Mouse (Mus musculus) myocyte (in vitro differentiated cells): ENCODE measurements around the gene Rapsn. TPM values are rescaled to one million over a fixed set of nuclear protein-coding genes. Genes with fewer than 3 reads are reported as not detected.

Source experiments
- H3K27me3 ChIP-seq: one replicate; pipeline ENCODE4 v1.6.1; 2011; ENCODE audit not compliant: control insufficient read depth, insufficient read depth, insufficient read length
- H3K36me3 ChIP-seq: one replicate; pipeline ENCODE4 v1.6.1; 2011; ENCODE audit not compliant: control insufficient read depth, insufficient read depth
- H3K4me2 ChIP-seq: one replicate; pipeline ENCODE4 v1.6.1; 2011; ENCODE audit warnings: low read depth, control low read depth
- H3K4me3 ChIP-seq: one replicate; pipeline ENCODE4 v1.5.1; 2011; ENCODE audit warnings: mild to moderate bottlenecking, control low read depth, moderate library complexity
- H3K79me2 ChIP-seq: one replicate; pipeline ENCODE4 v1.6.1; 2011; ENCODE audit not compliant: control insufficient read depth, insufficient read depth
- H3ac ChIP-seq: one replicate; pipeline ENCODE4 v1.6.1; 2011; ENCODE audit not compliant: control insufficient read depth, insufficient read length
- CEBPB ChIP-seq: IDR thresholded peaks from 2 replicates; pipeline ENCODE4 v1.6.1; 2011; ENCODE audit warnings: mild to moderate bottlenecking, moderate library complexity; ENCODE audit not compliant: poor library complexity, insufficient read depth, severe bottlenecking
- E2F4 ChIP-seq: IDR thresholded peaks from one replicate; pipeline ENCODE4 v1.6.1; 2011; ENCODE audit warnings: mild to moderate bottlenecking, control low read depth, moderate library complexity; ENCODE audit not compliant: insufficient read depth
- MAX ChIP-seq: IDR thresholded peaks from one replicate; pipeline ENCODE4 v1.6.1; 2011; ENCODE audit warnings: low read depth, mild to moderate bottlenecking, control low read depth
- MYOD1 ChIP-seq, 3 experiments: IDR thresholded peaks; one replicate each; pipeline ENCODE4 v1.6.1; 2011; ENCODE audit warnings: control low read depth in 2 of 3, low read depth in 2 of 3, mild to moderate bottlenecking in 2 of 3, moderate library complexity in 1 of 3; ENCODE audit not compliant: insufficient read length in 2 of 3, control insufficient read depth in 1 of 3
- MYOG ChIP-seq, 3 experiments: IDR thresholded peaks; one replicate each; pipeline ENCODE4 v1.6.1; 2011; ENCODE audit warnings: control low read depth in 2 of 3, low read depth in 2 of 3, mild to moderate bottlenecking in 2 of 3; ENCODE audit not compliant: insufficient read length in 2 of 3, control insufficient read depth in 1 of 3, insufficient read depth in 1 of 3
- POLR2A ChIP-seq: IDR thresholded peaks from one replicate; pipeline ENCODE4 v1.6.1; 2011; ENCODE audit warnings: low read depth, mild to moderate bottlenecking, control low read depth, moderate library complexity; ENCODE audit not compliant: insufficient read length
- POLR2AphosphoS2 ChIP-seq: IDR thresholded peaks from one replicate; pipeline ENCODE4 v1.6.1; 2011; ENCODE audit warnings: low read depth, control low read depth; ENCODE audit not compliant: insufficient read length
- REST ChIP-seq: IDR thresholded peaks from one replicate; pipeline ENCODE4 v1.6.1; 2011; ENCODE audit warnings: mild to moderate bottlenecking, control low read depth, moderate library complexity; ENCODE audit not compliant: insufficient read depth, insufficient read length
- SRF ChIP-seq: IDR thresholded peaks from one replicate; pipeline ENCODE4 v1.6.1; 2011; ENCODE audit warnings: low read depth; ENCODE audit not compliant: control insufficient read depth, insufficient read length
- TCF12 ChIP-seq: IDR thresholded peaks from one replicate; pipeline ENCODE4 v1.6.1; 2011; ENCODE audit warnings: mild to moderate bottlenecking, control low read depth; ENCODE audit not compliant: poor library complexity, insufficient read depth, severe bottlenecking
- TCF3 ChIP-seq: IDR thresholded peaks from one replicate; pipeline ENCODE4 v1.6.1; 2011; ENCODE audit warnings: low read depth, control low read depth; ENCODE audit not compliant: insufficient read length
- USF1 ChIP-seq: IDR thresholded peaks from one replicate; pipeline ENCODE4 v1.6.1; 2011; ENCODE audit warnings: low read depth, mild to moderate bottlenecking, control low read depth, moderate library complexity
- polyA plus RNA-seq: library from polyadenylated mRNA; unstranded; fragments of >200 nt; fragmentation: generic; extraction: Trizol; gene quantifications from one replicate; pipeline ENCODE4 v1.2.1, GENCODE M21; 2012; ENCODE audit warnings: missing spikeins

Rapsn gene
- polyA plus RNA-seq, 1 experiment: 199 TPM

DNA sequence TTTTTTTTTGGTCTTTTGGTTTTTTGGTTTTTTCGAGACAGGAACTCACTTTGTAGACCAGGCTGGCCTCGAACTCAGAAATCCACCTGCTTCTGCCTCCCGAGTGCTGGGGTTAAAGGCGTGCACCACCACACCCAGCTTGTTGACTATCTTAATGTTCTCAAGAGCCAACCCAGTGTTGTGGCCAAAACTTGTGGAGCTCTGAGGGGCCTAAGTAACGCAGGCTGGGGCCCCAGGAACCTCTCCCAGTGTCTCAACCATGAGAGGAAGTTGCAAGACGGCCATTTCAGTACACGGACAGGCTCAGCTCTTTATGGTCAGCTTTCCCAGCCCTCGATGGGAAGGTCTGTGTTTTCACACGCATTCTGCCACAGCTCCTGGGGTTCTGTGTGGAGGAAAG is 53.6 kb downstream of the Rapsn start:
- H3ac ChIP-seq: no peak overlapping the region
- no peak for TF ChIP-seq MYOG (IDR thresholded peaks at IDR 0.05; ENCODE audit: control insufficient read depth in 1 of 3, insufficient read depth in 1 of 3, insufficient read length in 2 of 3, low read depth in 2 of 3)
- no peak for TF ChIP-seq CEBPB
- no peak for TF ChIP-seq TCF12
- no peak for TF ChIP-seq E2F4
- no peak for TF ChIP-seq SRF
- no peak for TF ChIP-seq USF1
- no peak for TF ChIP-seq MYOD1 (IDR thresholded peaks at IDR 0.05; ENCODE audit: control insufficient read depth in 1 of 3, insufficient read length in 2 of 3, low read depth in 2 of 3)
- no peak for TF ChIP-seq REST
- no peak for TF ChIP-seq TCF3
- no peak for TF ChIP-seq MAX
- no peak for TF ChIP-seq POLR2AphosphoS2
- no peak for TF ChIP-seq POLR2A
- H3K36me3 ChIP-seq: no peaks in the 10 kb centered on the region
- H3K4me2 ChIP-seq: no peak overlapping the region
- no peak overlapping the region for H3K4me3 ChIP-seq
- no peaks in the 10 kb centered on the region for H3K27me3 ChIP-seq
- no peaks in the 10 kb centered on the region for H3K79me2 ChIP-seq

DNA sequence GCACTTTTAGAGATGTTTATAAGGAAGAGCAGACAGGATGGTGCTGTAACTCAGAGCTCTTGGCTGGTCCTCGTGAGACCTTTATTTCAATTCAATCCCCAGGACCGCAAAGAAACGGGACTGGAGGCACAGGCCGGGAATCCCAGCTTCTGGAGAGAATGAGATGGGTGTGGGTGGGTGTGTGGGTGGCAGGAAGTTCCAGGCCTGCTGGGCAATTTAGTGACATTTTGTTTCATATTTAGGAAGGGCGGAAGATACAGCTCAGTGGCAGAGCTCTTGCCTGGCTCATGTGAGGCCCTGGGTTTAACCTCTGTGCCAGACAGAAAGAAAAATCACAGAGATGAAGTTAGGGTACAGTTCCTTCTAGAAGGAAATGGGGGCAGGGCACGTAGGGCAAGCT is 54.8 kb downstream of the Rapsn start:
- Histone ChIP-seq H3K27me3 (no peaks in the 10 kb centered on the region), H3K36me3 (no peaks in the 10 kb centered on the region), H3ac (no peak overlapping the region), H3K4me2 (no peak overlapping the region), H3K4me3 (no peak overlapping the region), H3K79me2 (no peaks in the 10 kb centered on the region)
- TF ChIP-seq REST (no peak), POLR2AphosphoS2 (no peak), MYOD1 (IDR thresholded peaks at IDR 0.05; ENCODE audit: control insufficient read depth in 1 of 3, insufficient read length in 2 of 3, low read depth in 2 of 3) (no peak), POLR2A (no peak), USF1 (no peak), TCF12 (no peak)

DNA sequence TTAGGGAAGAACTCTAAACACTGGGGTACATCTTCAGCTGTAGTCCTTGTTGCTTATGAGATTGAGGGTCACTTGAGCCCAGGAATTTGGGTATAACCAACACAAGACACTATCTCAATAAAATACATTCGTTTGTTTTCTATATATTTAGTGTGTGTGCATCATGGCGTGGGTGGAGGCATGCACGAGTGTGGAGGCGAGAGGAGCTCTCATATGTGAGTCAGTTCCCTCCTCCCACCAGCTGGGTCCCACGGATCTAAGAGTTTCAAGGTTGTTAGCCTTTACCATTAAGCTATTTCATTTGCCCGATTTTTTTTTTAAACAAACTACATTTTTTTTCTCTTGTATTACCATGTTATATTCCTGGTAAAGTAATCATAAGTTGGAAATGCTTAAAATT is 55.4 kb downstream of the Rapsn start:
- no peak for TF ChIP-seq USF1
- no peak for TF ChIP-seq TCF12
- TF ChIP-seq MYOG (IDR thresholded peaks at IDR 0.05; ENCODE audit: control insufficient read depth in 1 of 3, insufficient read depth in 1 of 3, insufficient read length in 2 of 3, low read depth in 2 of 3): no peak
- TF ChIP-seq MAX: no peak
- no peak for TF ChIP-seq POLR2AphosphoS2
- no peak for TF ChIP-seq E2F4
- TF ChIP-seq MYOD1 (IDR thresholded peaks at IDR 0.05; ENCODE audit: control insufficient read depth in 1 of 3, insufficient read length in 2 of 3, low read depth in 2 of 3): no peak
- TF ChIP-seq SRF: no peak
- TF ChIP-seq CEBPB: no peak

More for the DNA sequence above, 55.4 kb downstream of the Rapsn start:
- H3K4me3 ChIP-seq: no peak overlapping the region
- no peaks in the 10 kb centered on the region for H3K36me3 ChIP-seq
- H3K27me3 ChIP-seq: no peaks in the 10 kb centered on the region
- no peaks in the 10 kb centered on the region for H3K79me2 ChIP-seq
- no peak overlapping the region for H3ac ChIP-seq
- no peak overlapping the region for H3K4me2 ChIP-seq

Other genes with a start within 250 kb of the Rapsn start
- gene Mtch2, start 188.5 kb upstream of the Rapsn start, polyA plus RNA-seq: 170 TPM
- gene C1qtnf4, start 149.8 kb upstream of the Rapsn start, polyA plus RNA-seq: 0.04 TPM
- 11.9 TPM for gene Kbtbd4, start 130.9 kb upstream of the Rapsn start, polyA plus RNA-seq
- gene Ndufs3, start 130.8 kb upstream of the Rapsn start, polyA plus RNA-seq: 268 TPM
- gene Celf1, start 95.2 kb upstream of the Rapsn start, polyA plus RNA-seq: 27.1 TPM
- gene Psmc3, start 18.4 kb downstream of the Rapsn start, polyA plus RNA-seq: 688 TPM
- gene Slc39a13, start 34.8 kb downstream of the Rapsn start, polyA plus RNA-seq: 41.1 TPM
- 0.04 TPM for gene Spi1, start 46.8 kb downstream of the Rapsn start, polyA plus RNA-seq
- gene Mybpc3, start 82.5 kb downstream of the Rapsn start, polyA plus RNA-seq: 0.05 TPM
- gene Madd, start 148.2 kb downstream of the Rapsn start, polyA plus RNA-seq: 10.2 TPM
- 0.53 TPM for gene Nr1h3, start 167.2 kb downstream of the Rapsn start, polyA plus RNA-seq
- 16.9 TPM for gene Acp2, start 167.3 kb downstream of the Rapsn start, polyA plus RNA-seq
- gene Ddb2, start 201.4 kb downstream of the Rapsn start, polyA plus RNA-seq: 2.0 TPM
- 141 TPM for gene Pacsin3, start 220.3 kb downstream of the Rapsn start, polyA plus RNA-seq
- 60.4 TPM for gene Arfgap2, start 229.4 kb downstream of the Rapsn start, polyA plus RNA-seq